Mouse (Mus musculus) kidney, postnatal 36 days (tissue): ENCODE results near the gene Adamts3.

ENCODE experiments used
- DNase-seq, 2 experiments: peaks; one replicate each; pipeline ENCODE4 v3.0.0; 2021 to 2022; ENCODE audit warnings: mixed read lengths in 2 of 2

Gene Adamts3

GRCm38 (mm10) chr5:89704264-89704663 is 178.9 kb downstream of the Adamts3 start:
- DNase-seq, result peak; percentile 49 to 58

- peak; percentile 40 to 75 for DNase-seq
Measured at GRCm38 (mm10) chr5:89701241-89702007, 181.7 kb downstream of the Adamts3 start.

- no peak for DNase-seq
Measured at GRCm38 (mm10) chr5:89687826-89688225, 195.3 kb downstream of the Adamts3 start.

- peak; percentile 53 to 78 for DNase-seq
Measured at GRCm38 (mm10) chr5:89679871-89680536, 203.1 kb downstream of the Adamts3 start.

- no peak for DNase-seq
Measured at GRCm38 (mm10) chr5:89678148-89678547, 205.0 kb downstream of the Adamts3 start.

GRCm38 (mm10) chr5:89674066-89674848 is 208.9 kb downstream of the Adamts3 start:
- DNase-seq, result no peak

- DNase-seq, result no peak
Measured at GRCm38 (mm10) chr5:89672950-89673349, 210.2 kb downstream of the Adamts3 start.

GRCm38 (mm10) chr5:89654327-89654726 is 228.8 kb downstream of the Adamts3 start:
- no peak for DNase-seq

- no peak for DNase-seq
Measured at GRCm38 (mm10) chr5:89653862-89654261, 229.3 kb downstream of the Adamts3 start.

GRCm38 (mm10) chr5:89646940-89647339 is 236.2 kb downstream of the Adamts3 start:
- no peak for DNase-seq

GRCm38 (mm10) chr5:89635434-89635833 is 247.7 kb downstream of the Adamts3 start:
- no peak for DNase-seq

- no peak for DNase-seq
Measured at GRCm38 (mm10) chr5:89631599-89631998, 251.5 kb downstream of the Adamts3 start.
